Mouse (Mus musculus) kidney, adult 11 months (tissue): ENCODE data around the gene Defa20.
"Not testable (repeated sequence)": the region's sequence is repeated elsewhere in the genome, so short reads cannot be mapped to it uniquely, and the experiment has no call there.

ENCODE experiments used
- DNase-seq: peaks from one replicate; pipeline ENCODE4 v3.0.0; 2022

The Defa20 gene

GRCm38 (mm10) chr8:21508958-21509357, at the start of gene Defa20:
Gene Defa20, plus strand, starts transcription at chr8:21509258.
- not testable (repeated sequence) for DNase-seq

GRCm38 (mm10) chr8:21528732-21529131, 19.7 kb downstream of the Defa20 start, which contains the start of gene Defa32:
Gene Defa32, plus strand, starts transcription at chr8:21529032.
- DNase-seq, result not testable (repeated sequence)
